Mouse (Mus musculus) cortical plate, adult 2 months (tissue): ENCODE results near the gene Luc7l3. TPM values are rescaled to one million over a fixed set of nuclear protein-coding genes. Genes with fewer than 3 reads are reported as not detected.
A peak's percentile ranks its signal among the peaks of the same experiment; 100 is the strongest.

ENCODE experiments used
- H3K27ac ChIP-seq: fragments of 200-500 bp; 2 replicates; pipeline ENCODE4 v1.5.1; 2012; ENCODE audit warnings: low read length, control low read depth, inconsistent platforms; ENCODE audit not compliant: insufficient read depth
- H3K4me1 ChIP-seq: fragments of 200-500 bp; 2 replicates; pipeline ENCODE4 v1.6.1; 2011; ENCODE audit warnings: low read length; ENCODE audit not compliant: control insufficient read depth, insufficient read depth
- H3K4me3 ChIP-seq: fragments of 200-500 bp; 2 replicates; pipeline ENCODE4 v1.5.1; 2011; ENCODE audit warnings: mild to moderate bottlenecking, low read length, control low read depth; ENCODE audit not compliant: insufficient read depth
- CTCF ChIP-seq: fragments of 200-500 bp; IDR thresholded peaks from 2 replicates; pipeline ENCODE4 v1.5.1; 2011; ENCODE audit warnings: mild to moderate bottlenecking, control low read depth, low read length; ENCODE audit not compliant: insufficient read depth; ENCODE audit errors: extremely low read depth
- POLR2A ChIP-seq: fragments of 200-500 bp; IDR thresholded peaks from 2 replicates; pipeline ENCODE4 v1.6.1; 2011; ENCODE audit warnings: mild to moderate bottlenecking, low read length, control low read depth; ENCODE audit not compliant: insufficient read depth; ENCODE audit errors: extremely low read depth
- polyA plus RNA-seq: library from polyadenylated mRNA; depleted of rRNA; stranded (reverse); fragments of >200 nt; gene quantifications from 2 replicates; pipeline ENCODE4 v1.2.3, GENCODE M21; 2012; rRNA removed

Gene Luc7l3
- 138 and 160 TPM in 2 replicates for polyA plus RNA-seq

DNA sequence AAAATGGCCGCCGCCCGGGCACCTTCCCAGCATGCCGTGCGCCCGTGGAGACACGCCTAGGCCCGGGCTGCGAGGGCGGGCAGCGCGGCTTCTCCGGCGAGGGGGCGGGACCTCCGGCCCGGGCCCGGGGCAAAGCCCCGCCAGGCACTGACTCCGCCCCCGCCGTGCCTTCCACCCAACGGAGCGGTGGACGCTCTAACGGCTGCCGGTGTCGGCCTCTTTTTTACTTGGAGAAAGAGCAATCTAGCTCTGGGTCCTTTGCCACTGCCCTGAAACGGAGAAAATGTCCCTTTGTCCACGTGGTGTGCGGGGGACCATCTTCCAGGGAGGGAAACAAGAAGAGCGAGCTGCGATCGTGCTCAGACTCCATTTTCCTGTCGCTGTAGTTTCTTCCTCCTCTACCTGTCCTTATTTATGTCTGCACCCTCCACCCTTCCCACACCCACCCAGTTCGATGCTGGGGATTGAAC is at the start of gene Luc7l3:
TSS of gene Luc7l3 (minus strand) at position 58 of the 470 bp plus-strand sequence.
- Histone ChIP-seq H3K4me3 (peak within 1 kb of the TSS; percentile 88), H3K27ac (peak within 1 kb of the TSS; percentile 98), H3K4me1 (peaks cover 5% of the 10 kb centered on the region)
- no peak for TF ChIP-seq CTCF
- peak; percentile 73 for TF ChIP-seq POLR2A

- no peaks in the 10 kb centered on the region for H3K4me1 ChIP-seq
- TF ChIP-seq POLR2A = no peak
- TF ChIP-seq CTCF = no peak
- H3K4me3 ChIP-seq = no peak overlapping the region
- H3K27ac ChIP-seq = no peak overlapping the region
These were observed 49.0 kb upstream of the Luc7l3 start for GRCm38 (mm10) chr11:94370809-94371208.

GRCm38 (mm10) chr11:94369981-94370380 is 48.2 kb upstream of the Luc7l3 start:
- Histone ChIP-seq H3K4me3 (no peak overlapping the region), H3K4me1 (no peaks in the 10 kb centered on the region), H3K27ac (no peak overlapping the region)
- TF ChIP-seq POLR2A (no peak), CTCF (no peak)

DNA sequence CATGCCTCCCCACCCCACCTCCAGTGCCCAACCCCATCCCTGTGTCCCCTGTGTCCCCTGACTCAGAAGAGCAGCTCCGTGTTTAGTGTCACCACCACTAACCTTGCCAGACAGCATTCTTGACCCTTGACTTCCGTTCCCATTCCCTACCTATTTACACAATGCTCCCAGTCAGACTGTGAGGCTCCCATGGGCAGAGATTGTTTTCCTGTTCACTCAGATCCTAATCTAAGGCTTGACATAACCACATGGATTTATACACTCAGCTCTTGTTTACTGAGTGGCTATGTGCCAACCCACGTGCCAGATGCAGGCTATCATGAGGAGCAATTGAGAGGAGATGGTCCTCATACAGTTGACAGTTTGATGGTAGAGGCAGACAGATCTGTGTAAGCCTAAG is 43.6 kb upstream of the Luc7l3 start:
- Histone ChIP-seq H3K27ac (no peak overlapping the region), H3K4me3 (no peak overlapping the region), H3K4me1 (no peaks in the 10 kb centered on the region)
- TF ChIP-seq CTCF (no peak), POLR2A (no peak)

DNA sequence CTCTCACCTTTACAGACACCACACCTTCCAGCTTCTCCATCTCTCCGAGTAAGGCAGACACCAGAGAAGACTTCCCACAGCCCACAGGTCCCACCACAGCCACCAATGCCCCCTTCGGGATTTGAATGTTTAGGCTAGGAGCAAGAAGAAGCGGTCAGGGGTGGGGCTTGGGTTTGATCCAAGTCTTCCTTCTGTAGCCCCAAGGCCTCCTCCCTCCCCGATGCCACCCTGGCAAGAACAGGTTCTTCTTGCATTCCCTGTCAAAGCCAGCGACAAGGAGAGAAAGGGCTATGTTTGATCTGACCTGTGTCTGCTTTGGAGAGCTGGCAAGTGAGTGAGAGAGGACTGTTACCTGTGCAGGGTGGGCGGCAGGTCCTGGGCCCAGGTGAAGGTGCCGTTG is 41.9 kb upstream of the Luc7l3 start:
- Histone ChIP-seq H3K4me1 (no peaks in the 10 kb centered on the region), H3K27ac (no peak overlapping the region), H3K4me3 (no peak overlapping the region)
- TF ChIP-seq CTCF = no peak
- no peak for TF ChIP-seq POLR2A

- H3K27ac ChIP-seq = no peak overlapping the region
- TF ChIP-seq POLR2A (no peak), CTCF (no peak)
- H3K4me1 ChIP-seq = no peaks in the 10 kb centered on the region
- no peak overlapping the region for H3K4me3 ChIP-seq
These were observed 40.3 kb upstream of the Luc7l3 start for GRCm38 (mm10) chr11:94362101-94362500.

GRCm38 (mm10) chr11:94361166-94361870 is 39.5 kb upstream of the Luc7l3 start:
- no peak overlapping the region for H3K4me3 ChIP-seq
- H3K27ac ChIP-seq = no peak overlapping the region
- TF ChIP-seq CTCF (no peak), POLR2A (no peak)
- no peaks in the 10 kb centered on the region for H3K4me1 ChIP-seq

- Histone ChIP-seq H3K4me1 (no peaks in the 10 kb centered on the region), H3K4me3 (no peak overlapping the region), H3K27ac (no peak overlapping the region)
- TF ChIP-seq POLR2A (no peak), CTCF (no peak)
These were observed 37.4 kb upstream of the Luc7l3 start for GRCm38 (mm10) chr11:94359168-94359567.

GRCm38 (mm10) chr11:94355521-94356217 is 33.9 kb upstream of the Luc7l3 start:
- Histone ChIP-seq H3K4me3 (no peak overlapping the region), H3K4me1 (no peaks in the 10 kb centered on the region), H3K27ac (no peak overlapping the region)
- TF ChIP-seq CTCF (no peak), POLR2A (no peak)

- H3K4me1 ChIP-seq = no peaks in the 10 kb centered on the region
- TF ChIP-seq POLR2A (no peak), CTCF (no peak)
- no peak overlapping the region for H3K27ac ChIP-seq
- H3K4me3 ChIP-seq = no peak overlapping the region
These were observed 29.3 kb upstream of the Luc7l3 start for GRCm38 (mm10) chr11:94351094-94351493.
